Comparison of ENCODE assay signal across 12 mouse cellular contexts in genomic region chr2:4282777-4283176, GRCm38 (mm10).
DNase-seq lines count a peak whose midpoint lies in the region; ATAC-seq and TF ChIP-seq lines count a peak whose summit lies in the region.
"Had no signal": no experiment of that assay in that cellular context is flagged by ENCODE, and none has a peak within 500 bp of the region (broad histone marks: within the 10 kb centered on the region; RNA-seq: fewer than 3 reads in every experiment).

No protein-coding gene starts in this region.

- peaks cover 7% of the 10 kb centered on the region for H3K4me1 ChIP-seq in heart, embryonic 11.5 days (ENCODE audit: control insufficient read depth, insufficient read depth, low read length)
- H3K4me1 ChIP-seq in stomach, embryonic 14.5 days (ENCODE audit: control insufficient read depth, insufficient read depth, low read length) = peaks cover 23% of the 10 kb centered on the region
- no peaks in the 10 kb centered on the region; the same call in 1 of the 2 replicates for H3K4me1 ChIP-seq in stomach, postnatal 0 days (replicated peaks; ENCODE audit: control insufficient read depth, insufficient read depth)
- peaks cover 11% of the 10 kb centered on the region; the same call in 1 of the 2 replicates for H3K4me1 ChIP-seq in lung, embryonic 14.5 days (ENCODE audit: insufficient read depth)
- H3K4me1 ChIP-seq: liver, embryonic 13.5 days had no signal

- intact Hi-C loops in gastrocnemius, postnatal 36 days (cut with DNase I) = no loop called here

- no peak overlapping the region for H3K9ac ChIP-seq in heart, embryonic 11.5 days (ENCODE audit: low read depth, low read length)
- H3K9ac ChIP-seq in stomach, embryonic 14.5 days (replicated peaks; ENCODE audit: low read depth, low read length) = no peak overlapping the region
- no peak overlapping the region for H3K9ac ChIP-seq in stomach, postnatal 0 days (ENCODE audit: low read length)
- H3K9ac ChIP-seq in lung, embryonic 14.5 days = no peak overlapping the region
- H3K9ac ChIP-seq: liver, embryonic 13.5 days had no signal

- H3K9me3 ChIP-seq in heart, embryonic 11.5 days (replicated peaks; ENCODE audit: control insufficient read depth, low read length) = no peaks in the 10 kb centered on the region
- no peaks in the 10 kb centered on the region for H3K9me3 ChIP-seq in stomach, embryonic 14.5 days (ENCODE audit: control insufficient read depth, low read depth, low read length)
- no peaks in the 10 kb centered on the region for H3K9me3 ChIP-seq in stomach, postnatal 0 days (ENCODE audit: control insufficient read depth, low read length)
- no peaks in the 10 kb centered on the region for H3K9me3 ChIP-seq in lung, embryonic 14.5 days (ENCODE audit: low read depth, low read length)
- H3K9me3 ChIP-seq: liver, embryonic 13.5 days had no signal

- no peak overlapping the region for H3K4me2 ChIP-seq in heart, embryonic 11.5 days
- no peak overlapping the region for H3K4me2 ChIP-seq in stomach, embryonic 14.5 days (replicated peaks; ENCODE audit: low read depth, low read length)
- no peak overlapping the region for H3K4me2 ChIP-seq in stomach, postnatal 0 days (replicated peaks; ENCODE audit: low read depth)
- H3K4me2 ChIP-seq in lung, embryonic 14.5 days = no peak overlapping the region
- H3K4me2 ChIP-seq: liver, embryonic 13.5 days had no signal

- H3K36me3 ChIP-seq in heart, embryonic 11.5 days (ENCODE audit: control insufficient read depth, insufficient read depth, low read length) = no peaks in the 10 kb centered on the region
- H3K36me3 ChIP-seq in stomach, embryonic 14.5 days (ENCODE audit: control insufficient read depth, insufficient read depth, low read length) = no peaks in the 10 kb centered on the region
- no peaks in the 10 kb centered on the region for H3K36me3 ChIP-seq in stomach, postnatal 0 days (ENCODE audit: control insufficient read depth, insufficient read depth, low read length)
- H3K36me3 ChIP-seq in lung, embryonic 14.5 days (ENCODE audit: insufficient read depth) = no peaks in the 10 kb centered on the region
- H3K36me3 ChIP-seq: liver, embryonic 13.5 days had no signal

- ATAC-seq in heart, embryonic 11.5 days (replicated peaks; ENCODE audit: insufficient number of reproducible peaks, low FRiP score, low TSS enrichment) = peak; percentile 73
- peak; percentile 64; the same call in 1 of the 2 replicates for ATAC-seq in stomach, embryonic 14.5 days (ENCODE audit: insufficient number of reproducible peaks, insufficient read depth, low FRiP score, low read depth)
- ATAC-seq in stomach, postnatal 0 days (ENCODE audit: low FRiP score, low TSS enrichment) = no peak
- ATAC-seq in lung, embryonic 14.5 days (ENCODE audit: insufficient read depth) = peak; percentile 85
- no peak for ATAC-seq in granulocyte monocyte progenitor cell, adult 5-6 weeks (replicated peaks; ENCODE audit: poor library complexity, severe bottlenecking)

- TF ChIP-seq CTCF in stomach, postnatal 0 days (IDR thresholded peaks at IDR 0.05; ENCODE audit: low read depth) = no peak
- no peak; the same call in 1 of the 2 replicates for TF ChIP-seq CTCF in lung, embryonic 14.5 days (IDR thresholded peaks at IDR 0.05; ENCODE audit: low read depth)

- WGBS in heart, embryonic 11.5 days (ENCODE audit: insufficient replicate concordance) = 20% methylated on average over 5 of the region's 5 CpGs
- 11% methylated on average over 5 of the region's 5 CpGs for WGBS in stomach, embryonic 14.5 days
- WGBS in stomach, postnatal 0 days = 45% methylated on average over 5 of the region's 5 CpGs
- 23% methylated on average over 5 of the region's 5 CpGs for WGBS in lung, embryonic 14.5 days

- H3K4me3 ChIP-seq in heart, embryonic 11.5 days (ENCODE audit: low read depth, low read length) = no peak overlapping the region
- no peak overlapping the region for H3K4me3 ChIP-seq in stomach, embryonic 14.5 days (ENCODE audit: low read depth, low read length)
- no peak overlapping the region for H3K4me3 ChIP-seq in stomach, postnatal 0 days (ENCODE audit: low read depth, low read length)
- no peak overlapping the region for H3K4me3 ChIP-seq in lung, embryonic 14.5 days (ENCODE audit: low read depth, low read length)
- H3K4me3 ChIP-seq: liver, embryonic 13.5 days had no signal

- H3K27me3 ChIP-seq in heart, embryonic 11.5 days (ENCODE audit: control insufficient read depth, insufficient read depth, low read length) = no peaks in the 10 kb centered on the region
- no peaks in the 10 kb centered on the region for H3K27me3 ChIP-seq in stomach, embryonic 14.5 days (ENCODE audit: control insufficient read depth, insufficient read depth, low read length)
- no peaks in the 10 kb centered on the region for H3K27me3 ChIP-seq in stomach, postnatal 0 days (ENCODE audit: control insufficient read depth, insufficient read depth, low read length)
- no peaks in the 10 kb centered on the region for H3K27me3 ChIP-seq in lung, embryonic 14.5 days (ENCODE audit: insufficient read depth, low read length)
- H3K27me3 ChIP-seq: liver, embryonic 13.5 days had no signal

- H3K27ac ChIP-seq in heart, embryonic 11.5 days (ENCODE audit: low read depth, low read length) = no peak overlapping the region
- H3K27ac ChIP-seq in stomach, embryonic 14.5 days (ENCODE audit: low read length) = no peak overlapping the region
- H3K27ac ChIP-seq in stomach, postnatal 0 days (replicated peaks) = no peak overlapping the region
- no peak overlapping the region for H3K27ac ChIP-seq in lung, embryonic 14.5 days (ENCODE audit: low read depth)
- H3K27ac ChIP-seq: liver, embryonic 13.5 days had no signal

- TF ChIP-seq EP300 in stomach, postnatal 0 days (optimal IDR thresholded peaks at IDR 0.05) = no peak

- no peak for DNase-seq in heart, adult 9 months (ENCODE audit: low spot score in 2 of 2)
- no peak for DNase-seq in stomach, postnatal 0 days (ENCODE audit: low spot score)
- peak; percentile 82 for DNase-seq in lung, embryonic 14.5 days
- no peak for DNase-seq in gastrocnemius, postnatal 36 days
- DNase-seq in gastrocnemius, adult 18-20 months (ENCODE audit: low spot score) = no peak
- DNase-seq: adrenal gland, postnatal 36 days; cerebellum, adult 8-10 months; kidney, adult 11 months; liver, embryonic 13.5 days had no signal

Comparison
In these comparisons a context has a peak if more than half of its experiments do, and no peak if none do; other contexts are left out.
1. ATAC-seq: peak in heart, embryonic 11.5 days (single experiment), stomach, embryonic 14.5 days (single experiment) and lung, embryonic 14.5 days (single experiment); none in stomach, postnatal 0 days (single experiment) and granulocyte monocyte progenitor cell, adult 5-6 weeks (single experiment).